Mouse (Mus musculus) urinary bladder, postnatal 25 days (tissue): ENCODE results near the gene Gpsm2.
"Not testable (repeated sequence)": the region's sequence is repeated elsewhere in the genome, so short reads cannot be mapped to it uniquely, and the experiment has no call there.

ENCODE experiments used
- DNase-seq: peaks from one replicate; pipeline ENCODE4 v3.0.0; 2022; ENCODE audit warnings: low spot score

Gene Gpsm2

DNA sequence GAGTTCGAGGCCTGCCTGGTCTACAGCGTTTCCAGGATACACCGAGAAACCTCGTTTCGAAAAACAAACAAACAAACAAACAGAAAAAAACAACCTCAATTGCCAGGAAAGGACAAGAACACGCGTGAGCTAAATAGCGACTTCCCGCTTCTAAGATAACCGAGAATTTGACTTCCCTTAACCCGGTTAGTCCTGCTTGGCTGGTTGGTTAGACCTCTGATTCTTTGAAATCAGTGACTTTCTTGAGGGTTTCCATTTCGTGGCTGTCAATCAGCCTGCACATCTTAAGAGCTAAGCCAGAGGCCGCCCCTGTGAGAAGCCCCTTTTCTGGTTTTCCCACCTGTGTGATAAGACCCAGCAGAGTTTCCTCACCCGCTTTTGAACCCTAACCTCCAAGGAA, 67.5 kb downstream of the Gpsm2 start:
- DNase-seq, result no peak

DNA sequence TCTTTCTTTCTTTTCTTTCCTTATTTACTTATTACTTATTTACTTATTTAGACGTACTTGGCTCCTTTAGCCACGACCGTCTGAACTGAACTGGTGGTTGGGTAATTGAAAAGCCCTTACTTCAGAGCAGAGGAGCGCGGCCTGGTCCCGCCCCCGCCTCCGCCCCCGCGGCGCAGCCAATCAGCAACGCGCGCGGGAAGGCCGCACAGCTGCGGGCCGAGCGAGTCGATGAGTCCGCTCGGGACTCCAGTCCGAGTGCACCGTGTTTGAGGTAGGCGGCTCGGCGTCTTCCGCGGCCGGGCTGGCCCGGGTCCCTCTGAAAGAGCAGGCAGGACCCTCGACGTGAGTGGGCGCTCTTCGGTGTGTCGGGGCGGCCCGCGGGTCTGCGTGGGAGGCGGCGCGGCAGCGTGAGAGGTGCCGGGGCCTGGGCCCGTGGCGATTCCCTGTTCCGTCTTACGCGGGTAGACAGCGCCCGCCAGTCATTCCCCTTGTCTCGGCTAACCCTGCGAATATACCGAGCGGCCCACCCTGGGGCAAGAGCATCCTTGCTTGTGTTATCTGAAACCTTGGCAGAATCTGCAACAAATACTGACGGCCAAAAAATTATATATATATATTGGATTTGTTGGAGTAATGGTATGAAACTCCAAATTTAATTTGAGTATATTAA, 68.3 kb downstream of the Gpsm2 start, which contains the start of gene Clcc1:
Gene Clcc1 (plus strand): TSS at position 204 of the 670 bp plus-strand sequence.
- peak; percentile 96 for DNase-seq

GRCm38 (mm10) chr3:108652866-108653642, 69.1 kb downstream of the Gpsm2 start:
- DNase-seq, result no peak

- DNase-seq, result not testable (repeated sequence)
Measured at GRCm38 (mm10) chr3:108647681-108648080, 74.4 kb downstream of the Gpsm2 start.

- no peak for DNase-seq
Measured at GRCm38 (mm10) chr3:108646036-108646435, 76.1 kb downstream of the Gpsm2 start.

DNA sequence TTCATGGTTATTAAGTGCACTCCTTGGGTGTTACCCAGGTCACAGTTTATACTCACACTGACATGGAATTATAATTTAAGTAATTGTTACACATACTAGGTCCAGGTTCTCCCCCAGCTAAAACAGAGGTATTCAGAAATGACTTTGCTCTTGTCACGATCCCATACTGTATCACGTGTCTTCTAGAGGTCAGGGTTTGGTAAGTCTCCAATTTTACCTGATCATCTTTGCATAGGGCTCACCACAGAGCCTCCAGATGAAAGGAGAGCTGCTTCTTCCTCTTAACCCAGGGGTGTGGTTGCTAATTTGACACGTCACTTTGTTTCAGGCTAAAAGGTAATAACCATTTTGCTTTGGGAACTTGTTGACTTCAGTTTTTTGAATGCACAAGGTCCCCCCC, 77.3 kb downstream of the Gpsm2 start:
- no peak for DNase-seq

DNA sequence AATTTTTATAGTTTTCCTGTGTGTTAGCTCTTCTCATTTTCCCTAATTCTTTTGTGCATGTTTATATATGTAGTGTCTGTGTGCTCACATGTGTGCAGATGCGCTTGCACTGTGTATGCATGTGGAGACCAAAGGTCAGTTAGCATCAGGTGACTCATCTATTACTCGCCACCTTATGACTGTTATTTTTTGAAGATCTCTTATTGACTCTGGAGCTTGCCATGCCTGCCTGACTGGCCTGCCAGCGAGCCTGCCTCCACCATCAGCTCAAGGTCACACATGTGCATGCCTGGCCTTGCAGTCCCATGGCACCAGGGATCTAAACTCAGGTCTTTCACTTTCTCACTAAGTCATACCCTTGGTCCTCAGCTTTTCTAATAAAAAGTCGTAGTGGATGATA, 81.1 kb downstream of the Gpsm2 start:
- peak; percentile 20 for DNase-seq

GRCm38 (mm10) chr3:108639412-108639811, 82.7 kb downstream of the Gpsm2 start:
- DNase-seq, result no peak

DNA sequence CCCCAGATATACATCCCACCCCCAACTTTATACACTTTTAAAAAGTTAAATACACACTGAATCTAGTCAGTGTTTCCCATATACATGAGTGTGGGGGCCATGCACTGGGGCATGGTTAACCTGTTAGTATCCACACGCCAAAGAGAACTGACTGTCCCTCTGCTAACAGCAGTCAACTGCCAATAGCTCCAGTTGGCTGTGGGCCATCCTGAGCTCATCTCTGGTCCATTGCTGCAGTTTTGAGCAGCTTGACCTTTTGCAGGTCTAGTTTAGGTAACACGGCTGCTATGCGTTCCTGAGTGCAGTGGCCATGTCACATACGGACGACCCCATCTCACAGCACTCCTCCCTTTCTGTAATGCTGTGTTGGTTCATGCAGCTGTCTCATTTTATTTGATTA, 87.3 kb downstream of the Gpsm2 start:
- DNase-seq, result no peak
